Mouse (Mus musculus) liver, postnatal 0 days (tissue): ENCODE measurements at regions not wholly inside any gene's neighbourhood (a gene's known extent, or its start where the extent isn't known, plus 50 kb on each side); places are given as distances from the start of the nearest gene placed in this dataset.
"Not testable (repeated sequence)": the region's sequence is repeated elsewhere in the genome, so short reads cannot be mapped to it uniquely, and the experiment has no call there.

Experiments used
- ATAC-seq: fragments of 200-750 bp; cut with Nextera tagmentation; 2 replicates; pipeline ENCODE4 v1.8.0; 2017; ENCODE audit warnings: mild to moderate bottlenecking, moderate library complexity
- DNase-seq: peaks from one replicate; pipeline ENCODE4 v3.0.0-alpha.2; 2016
- H3K27ac ChIP-seq: fragments of 300-500 bp; sonication (generic); 2 replicates; pipeline ENCODE4 v1.5.1; 2014; ENCODE audit warnings: antibody characterized with exemption, moderate library complexity, mild to moderate bottlenecking, low read depth
- H3K27me3 ChIP-seq: fragments of 300-500 bp; sonication (generic); 2 replicates; pipeline ENCODE4 v1.6.1; 2014; ENCODE audit warnings: low read length, control low read depth, mixed read lengths; ENCODE audit not compliant: insufficient read depth
- H3K36me3 ChIP-seq: fragments of 300-500 bp; sonication (generic); replicated peaks from 2 replicates; pipeline ENCODE4 v1.6.1; 2014; ENCODE audit warnings: mild to moderate bottlenecking, control low read depth, low read length, moderate library complexity, mixed read lengths; ENCODE audit not compliant: insufficient read depth
- H3K4me1 ChIP-seq: fragments of 300-500 bp; sonication (generic); 2 replicates; pipeline ENCODE4 v1.6.1; 2014; ENCODE audit warnings: antibody characterized with exemption, mild to moderate bottlenecking, control low read depth; ENCODE audit not compliant: insufficient read depth
- H3K4me2 ChIP-seq: fragments of 300-500 bp; sonication (generic); 2 replicates; pipeline ENCODE4 v1.6.1; 2014; ENCODE audit warnings: low read depth, mild to moderate bottlenecking, low read length, moderate library complexity, mixed read lengths
- H3K4me3 ChIP-seq: fragments of 300-500 bp; sonication (generic); 2 replicates; pipeline ENCODE4 v1.5.1; 2014; ENCODE audit warnings: low read depth, low read length
- H3K9ac ChIP-seq: fragments of 300-500 bp; sonication (generic); replicated peaks from 2 replicates; pipeline ENCODE4 v1.6.1; 2014; ENCODE audit warnings: mild to moderate bottlenecking, moderate library complexity
- H3K9me3 ChIP-seq: fragments of 300-500 bp; sonication (generic); 2 replicates; pipeline ENCODE4 v1.6.1; 2016; ENCODE audit warnings: mild to moderate bottlenecking, control low read depth, low read length, mixed read lengths
- CTCF ChIP-seq: sonication (generic); IDR thresholded peaks from 2 replicates; pipeline ENCODE4 v1.5.1; 2016; ENCODE audit warnings: antibody characterized with exemption, low read depth
- EP300 ChIP-seq: IDR thresholded peaks from 2 replicates; pipeline ENCODE4 v1.6.1; 2016; ENCODE audit warnings: antibody characterized with exemption, low read depth, mild to moderate bottlenecking
- WGBS: fragments of 180-500 bp; shearing (Covaris S2); extraction: QIAGEN DNeasy Blood & Tissue Kit; methylation state at CpG from one replicate; pipeline ENCODE4 v1.1.7; 2014; ENCODE audit not compliant: insufficient replicate concordance; 5-methylcytosine and 5-hydroxymethylcytosine counted together

GRCm38 (mm10) chr8:5030651-5031050 is 74.5 kb downstream of the Slc10a2 start:
- WGBS = 66% methylated on average over 3 of the region's 3 CpGs
- Histone ChIP-seq H3K36me3 (no peaks in the 10 kb centered on the region), H3K4me2 (no peak overlapping the region), H3K27ac (no peak overlapping the region), H3K9me3 (no peaks in the 10 kb centered on the region), H3K4me1 (no peaks in the 10 kb centered on the region), H3K27me3 (no peaks in the 10 kb centered on the region), H3K9ac (no peak overlapping the region), H3K4me3 (no peak overlapping the region)
- DNase-seq (no peak), ATAC-seq (peak; percentile 65)
- TF ChIP-seq CTCF (no peak), EP300 (no peak)

- Histone ChIP-seq H3K27me3 (no peaks in the 10 kb centered on the region), H3K4me3 (no peak overlapping the region), H3K4me1 (no peaks in the 10 kb centered on the region), H3K36me3 (no peaks in the 10 kb centered on the region), H3K9me3 (no peaks in the 10 kb centered on the region), H3K27ac (no peak overlapping the region), H3K4me2 (no peak overlapping the region), H3K9ac (no peak overlapping the region)
- TF ChIP-seq CTCF = no peak
- 32% methylated on average over 1 of the region's 1 CpGs for WGBS
- ATAC-seq (no peak), DNase-seq (no peak)
Observed at GRCm38 (mm10) chr8:5012368-5012767, 92.8 kb downstream of the Slc10a2 start.

- H3K9me3 ChIP-seq = no peaks in the 10 kb centered on the region
- no peak overlapping the region for H3K27ac ChIP-seq
- no peaks in the 10 kb centered on the region for H3K36me3 ChIP-seq
- ATAC-seq (no peak), DNase-seq (no peak)
- no peaks in the 10 kb centered on the region for H3K27me3 ChIP-seq
- TF ChIP-seq CTCF (no peak), EP300 (no peak)
- H3K4me1 ChIP-seq = no peaks in the 10 kb centered on the region
- H3K4me2 ChIP-seq = no peak overlapping the region
- no peak overlapping the region for H3K4me3 ChIP-seq
- whole genome bisulfite sequencing = 66% methylated on average over 3 of the region's 3 CpGs
- no peak overlapping the region for H3K9ac ChIP-seq
Observed at GRCm38 (mm10) chr8:5011771-5012170, 93.4 kb downstream of the Slc10a2 start.

- H3K27me3 ChIP-seq, H3K9ac ChIP-seq, DNase-seq, H3K27ac ChIP-seq, H3K4me2 ChIP-seq, ATAC-seq, H3K4me1 ChIP-seq, H3K36me3 ChIP-seq, H3K9me3 ChIP-seq, H3K4me3 ChIP-seq: not testable (repeated sequence)
- WGBS = 88% methylated on average over 1 of the region's 1 CpGs
Observed at GRCm38 (mm10) chr8:5003359-5003758, 101.8 kb downstream of the Slc10a2 start.
